Mouse (Mus musculus): Measurements from ENCODE around the gene Tmem189. TPM values are rescaled to one million over a fixed set of nuclear protein-coding genes. Genes with fewer than 3 reads are reported as not detected.

Gene Tmem189
- total and polyA plus RNA-seq, 3 experiments, result 17.5 to 38.8 (median 20.1) TPM

GRCm38 (mm10) chr2:167593551-167594250 is 95.9 kb downstream of the Tmem189 start:
- H3K9me3 ChIP-seq (replicated peaks), result no peaks in the 10 kb centered on the region
- H3K4me1 ChIP-seq (ENCODE audit: insufficient read depth, low read depth, low read length), result no peaks in the 10 kb centered on the region
- H3K4me3 ChIP-seq (ENCODE audit: low read depth, low read length), result no peak overlapping the region
- TF ChIP-seq TAL1 (conservative IDR thresholded peaks at IDR 0.05; ENCODE audit: low read depth, low read length) (no peak), CTCF (IDR thresholded peaks at IDR 0.05; ENCODE audit: low read depth, low read length) (no peak), POLR2AphosphoS5 (IDR thresholded peaks at IDR 0.05; ENCODE audit: insufficient replicate concordance, low read depth, low read length) (no peak), GATA2 (IDR thresholded peaks at IDR 0.05; ENCODE audit: borderline replicate concordance, low read depth, low read length) (no peak), GATA1 (IDR thresholded peaks at IDR 0.05; ENCODE audit: borderline replicate concordance, low read length) (no peak)
- DNase-seq (ENCODE audit: low spot score), result no peak
- ATAC-seq (ENCODE audit: extremely low read depth, insufficient number of reproducible peaks, low FRiP score, poor library complexity, severe bottlenecking), result no peak
- H3K27me3 ChIP-seq (ENCODE audit: insufficient read depth, low read length), result peaks cover 39% of the 10 kb centered on the region
- no peaks in the 10 kb centered on the region for H3K36me3 ChIP-seq (replicated peaks)

Other genes starting within 250 kb of the Tmem189 start
- gene Rnf114, start 197.2 kb downstream of the Tmem189 start, total RNA-seq (2014; fragmentation: Nextera tagmentation), result 41.5 and 48.2 TPM in 2 replicates
- 32.1 and 37.8 TPM in 2 replicates for gene Rnf114, start 197.2 kb downstream of the Tmem189 start, total RNA-seq (2017)
- 16.8 and 18.4 TPM in 2 replicates for gene Rnf114, start 197.2 kb downstream of the Tmem189 start, polyA plus RNA-seq (2012)
- gene Spata2, start 196.9 kb downstream of the Tmem189 start, total RNA-seq (2014; fragmentation: Nextera tagmentation), result 11.6 and 16.2 TPM in 2 replicates
- gene Spata2, start 196.9 kb downstream of the Tmem189 start, total RNA-seq (2017), result 6.7 and 7.6 TPM in 2 replicates
- gene Spata2, start 196.9 kb downstream of the Tmem189 start, polyA plus RNA-seq (2012), result 26.5 and 27.9 TPM in 2 replicates
- gene Snai1, start 151.6 kb downstream of the Tmem189 start, total RNA-seq (2014; fragmentation: Nextera tagmentation), result not detected in 2 replicates
- not detected in 2 replicates for gene Snai1, start 151.6 kb downstream of the Tmem189 start, total RNA-seq (2017)
- not detected in 2 replicates for gene Snai1, start 151.6 kb downstream of the Tmem189 start, polyA plus RNA-seq (2012)
- gene Ube2v1, start 57.7 kb downstream of the Tmem189 start, total RNA-seq (2014; fragmentation: Nextera tagmentation), result 149 and 162 TPM in 2 replicates
- gene Ube2v1, start 57.7 kb downstream of the Tmem189 start, total RNA-seq (2017), result 81.3 and 83.9 TPM in 2 replicates
- 197 and 203 TPM in 2 replicates for gene Ube2v1, start 57.7 kb downstream of the Tmem189 start, polyA plus RNA-seq (2012)
- 6.2 and 8.1 TPM in 2 replicates for gene Gm20431, start 28.3 kb downstream of the Tmem189 start, total RNA-seq (2014; fragmentation: Nextera tagmentation)
- gene Gm20431, start 28.3 kb downstream of the Tmem189 start, total RNA-seq (2017), result 0.11 TPM in 1 of 2 replicates, not detected in the other
- not detected in 2 replicates for gene Gm20431, start 28.3 kb downstream of the Tmem189 start, polyA plus RNA-seq (2012)
- 10.5 and 12.5 TPM in 2 replicates for gene Cebpb, start 907 bp downstream of the Tmem189 start, total RNA-seq (2014; fragmentation: Nextera tagmentation)
- gene Cebpb, start 907 bp downstream of the Tmem189 start, total RNA-seq (2017), result 12.9 and 33.6 TPM in 2 replicates
- gene Cebpb, start 907 bp downstream of the Tmem189 start, polyA plus RNA-seq (2012), result 61.6 and 87.9 TPM in 2 replicates
- gene Ptpn1, start 242.2 kb upstream of the Tmem189 start, total RNA-seq (2014; fragmentation: Nextera tagmentation), result 16.2 and 23.5 TPM in 2 replicates
- gene Ptpn1, start 242.2 kb upstream of the Tmem189 start, total RNA-seq (2017), result 16.4 and 29.4 TPM in 2 replicates
- gene Ptpn1, start 242.2 kb upstream of the Tmem189 start, polyA plus RNA-seq (2012), result 38.1 and 41.7 TPM in 2 replicates